Mouse (Mus musculus): ENCODE measurements around the gene Trmt10a.

The Trmt10a gene

GRCm38 (mm10) chr3:138197093-138197492 is 53.8 kb downstream of the Trmt10a start:
- DNase-seq (ENCODE audit: low spot score in 2 of 2): no peak

GRCm38 (mm10) chr3:138197556-138197955 is 54.3 kb downstream of the Trmt10a start:
- no peak for DNase-seq (ENCODE audit: low spot score in 2 of 2)

GRCm38 (mm10) chr3:138197973-138198721 is 54.9 kb downstream of the Trmt10a start:
- DNase-seq (ENCODE audit: low spot score in 2 of 2): peak; percentile 29 to 78

GRCm38 (mm10) chr3:138198722-138199068 is 55.4 kb downstream of the Trmt10a start:
- no peak for DNase-seq (ENCODE audit: low spot score in 2 of 2)

GRCm38 (mm10) chr3:138208821-138209220 is 65.6 kb downstream of the Trmt10a start:
- no peak for DNase-seq (ENCODE audit: low spot score in 2 of 2)
